Mouse (Mus musculus): ENCODE data around the gene Olfr414.
A peak's percentile ranks its signal among the peaks of the same experiment; 100 is the strongest.

Olfr414 gene

GRCm38 (mm10) chr1:174423764-174424163 is at the start of gene Olfr414:
Gene Olfr414 (plus strand): TSS chr1:174424064.
- no peak for DNase-seq (ENCODE audit: low read depth, low spot score)

GRCm38 (mm10) chr1:174390746-174391145 is 33.1 kb upstream of the Olfr414 start, which contains the start of gene Olfr248:
Gene Olfr248 (plus strand): TSS chr1:174391046.
- no peak for DNase-seq (ENCODE audit: low read depth, low spot score)

GRCm38 (mm10) chr1:174422959-174423358 is 905 bp upstream of the Olfr414 start:
- DNase-seq (ENCODE audit: low read depth, low spot score), result no peak

- no peak for DNase-seq (ENCODE audit: low read depth, low spot score)
These were observed 2.5 kb downstream of the Olfr414 start for GRCm38 (mm10) chr1:174426180-174426986.

- DNase-seq (ENCODE audit: low read depth, low spot score), result no peak
These were observed 3.5 kb downstream of the Olfr414 start for GRCm38 (mm10) chr1:174427402-174427801.

GRCm38 (mm10) chr1:174428407-174428806 is 4.5 kb downstream of the Olfr414 start:
- no peak for DNase-seq (ENCODE audit: low read depth, low spot score)

- no peak for DNase-seq (ENCODE audit: low read depth, low spot score)
These were observed 10.3 kb downstream of the Olfr414 start for GRCm38 (mm10) chr1:174434121-174434520.

GRCm38 (mm10) chr1:174441782-174442181 is 17.9 kb downstream of the Olfr414 start, which contains the start of gene Olfr220:
Gene Olfr220 (plus strand): TSS chr1:174442082.
- no peak for DNase-seq (ENCODE audit: low read depth, low spot score)

- DNase-seq (ENCODE audit: low read depth, low spot score), result no peak
These were observed 31.2 kb downstream of the Olfr414 start for GRCm38 (mm10) chr1:174455100-174455499.

- DNase-seq (ENCODE audit: low read depth, low spot score), result no peak
These were observed 41.5 kb downstream of the Olfr414 start for GRCm38 (mm10) chr1:174465385-174465784.

- no peak for DNase-seq (ENCODE audit: low read depth, low spot score)
These were observed 42.4 kb downstream of the Olfr414 start for GRCm38 (mm10) chr1:174466240-174466639.

- peak; percentile 50 for DNase-seq (ENCODE audit: low read depth, low spot score)
These were observed 45.9 kb downstream of the Olfr414 start for GRCm38 (mm10) chr1:174469736-174470135.

- no peak for DNase-seq (ENCODE audit: low read depth, low spot score)
These were observed 58.7 kb downstream of the Olfr414 start for GRCm38 (mm10) chr1:174482567-174482966.

Data from brain, embryonic 18.5 days (tissue).